Mouse (Mus musculus) liver, postnatal 0 days (tissue): ENCODE measurements around the gene Arrdc2. TPM values are rescaled to one million over a fixed set of nuclear protein-coding genes. Genes with fewer than 3 reads are reported as not detected.
A peak's percentile ranks its signal among the peaks of the same experiment; 100 is the strongest.

Source experiments
- ATAC-seq: fragments of 200-750 bp; cut with Nextera tagmentation; 2 replicates; pipeline ENCODE4 v1.8.0; 2017; ENCODE audit warnings: mild to moderate bottlenecking, moderate library complexity
- DNase-seq: peaks from one replicate; pipeline ENCODE4 v3.0.0-alpha.2; 2016
- H3K27ac ChIP-seq: fragments of 300-500 bp; sonication (generic); 2 replicates; pipeline ENCODE4 v1.5.1; 2014; ENCODE audit warnings: antibody characterized with exemption, moderate library complexity, mild to moderate bottlenecking, low read depth
- H3K27me3 ChIP-seq: fragments of 300-500 bp; sonication (generic); 2 replicates; pipeline ENCODE4 v1.6.1; 2014; ENCODE audit warnings: low read length, control low read depth, mixed read lengths; ENCODE audit not compliant: insufficient read depth
- H3K36me3 ChIP-seq: fragments of 300-500 bp; sonication (generic); replicated peaks from 2 replicates; pipeline ENCODE4 v1.6.1; 2014; ENCODE audit warnings: mild to moderate bottlenecking, control low read depth, low read length, moderate library complexity, mixed read lengths; ENCODE audit not compliant: insufficient read depth
- H3K4me1 ChIP-seq: fragments of 300-500 bp; sonication (generic); 2 replicates; pipeline ENCODE4 v1.6.1; 2014; ENCODE audit warnings: antibody characterized with exemption, mild to moderate bottlenecking, control low read depth; ENCODE audit not compliant: insufficient read depth
- H3K4me2 ChIP-seq: fragments of 300-500 bp; sonication (generic); 2 replicates; pipeline ENCODE4 v1.6.1; 2014; ENCODE audit warnings: low read depth, mild to moderate bottlenecking, low read length, moderate library complexity, mixed read lengths
- H3K4me3 ChIP-seq: fragments of 300-500 bp; sonication (generic); 2 replicates; pipeline ENCODE4 v1.5.1; 2014; ENCODE audit warnings: low read depth, low read length
- H3K9ac ChIP-seq: fragments of 300-500 bp; sonication (generic); replicated peaks from 2 replicates; pipeline ENCODE4 v1.6.1; 2014; ENCODE audit warnings: mild to moderate bottlenecking, moderate library complexity
- H3K9me3 ChIP-seq: fragments of 300-500 bp; sonication (generic); 2 replicates; pipeline ENCODE4 v1.6.1; 2016; ENCODE audit warnings: mild to moderate bottlenecking, control low read depth, low read length, mixed read lengths
- CTCF ChIP-seq: sonication (generic); IDR thresholded peaks from 2 replicates; pipeline ENCODE4 v1.5.1; 2016; ENCODE audit warnings: antibody characterized with exemption, low read depth
- EP300 ChIP-seq: IDR thresholded peaks from 2 replicates; pipeline ENCODE4 v1.6.1; 2016; ENCODE audit warnings: antibody characterized with exemption, low read depth, mild to moderate bottlenecking
- WGBS: fragments of 180-500 bp; shearing (Covaris S2); extraction: QIAGEN DNeasy Blood & Tissue Kit; methylation state at CpG from one replicate; pipeline ENCODE4 v1.1.7; 2014; ENCODE audit not compliant: insufficient replicate concordance; 5-methylcytosine and 5-hydroxymethylcytosine counted together
- polyA plus RNA-seq: library from polyadenylated mRNA; unstranded; fragments of >200 nt; fragmentation: Nextera tagmentation; extraction: Ambion mirVana; gene quantifications from 2 replicates; pipeline ENCODE4 v1.2.1, GENCODE M21; 2015

Arrdc2 gene
- polyA plus RNA-seq, 1 experiment from 2014 or later = 6.1 TPM

DNA sequence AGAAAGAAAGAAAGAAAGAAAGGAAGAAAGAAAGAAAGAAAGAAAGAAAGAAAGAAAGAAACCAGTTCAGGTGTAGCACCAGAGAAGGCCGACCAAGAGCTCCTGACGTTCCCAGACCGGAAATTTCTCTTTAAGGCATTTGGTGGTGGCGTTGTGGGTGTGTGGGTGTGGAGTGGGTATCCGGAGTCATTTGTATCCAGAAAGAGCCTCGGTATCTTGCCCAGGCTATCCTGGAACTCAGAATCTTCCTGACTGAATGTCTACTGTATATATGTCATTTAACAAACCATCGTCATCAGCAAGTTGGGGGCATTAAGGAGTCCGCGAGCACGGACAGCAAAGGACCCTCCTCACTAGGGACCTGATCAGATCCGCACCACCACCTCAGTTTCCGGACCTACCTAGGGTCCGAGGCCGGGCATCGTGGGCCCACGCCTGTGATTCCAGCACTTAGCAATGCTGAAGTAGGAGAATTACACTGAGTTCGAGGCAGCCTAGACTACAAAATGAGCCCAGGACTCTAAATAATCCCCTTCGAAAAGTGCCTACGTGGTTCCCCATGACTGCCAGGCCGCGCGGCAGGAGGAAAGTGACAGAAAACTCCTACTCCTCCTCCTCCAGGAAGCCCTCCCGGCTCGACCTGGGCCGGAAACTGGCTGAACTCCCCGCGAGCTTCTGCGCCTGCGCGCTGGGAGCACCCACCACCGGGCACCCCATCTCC, 33.3 kb upstream of the Arrdc2 start:
- Histone ChIP-seq H3K4me2 (peak overlapping the region; percentile 98), H3K36me3 (peaks cover 5% of the 10 kb centered on the region; the same call in 1 of the 2 replicates), H3K4me3 (peak overlapping the region; percentile 62), H3K9ac (peak overlapping the region; percentile 73), H3K27ac (peak overlapping the region; percentile 58), H3K9me3 (no peaks in the 10 kb centered on the region), H3K4me1 (peaks cover 22% of the 10 kb centered on the region), H3K27me3 (no peaks in the 10 kb centered on the region)
- DNase-seq = no peak
- 3% methylated on average over 31 of the region's 31 CpGs for WGBS
- ATAC-seq = no peak
- TF ChIP-seq EP300 = no peak
- TF ChIP-seq CTCF = no peak

GRCm38 (mm10) chr8:70871195-70871807, 31.8 kb upstream of the Arrdc2 start:
- 75% methylated on average over 5 of the region's 5 CpGs for WGBS
- Histone ChIP-seq H3K9me3 (no peaks in the 10 kb centered on the region), H3K36me3 (peaks cover 7% of the 10 kb centered on the region; the same call in 1 of the 2 replicates), H3K4me2 (no peak overlapping the region), H3K4me3 (no peak overlapping the region), H3K27ac (no peak overlapping the region), H3K9ac (no peak overlapping the region), H3K27me3 (no peaks in the 10 kb centered on the region), H3K4me1 (peaks cover 22% of the 10 kb centered on the region)
- no peak for TF ChIP-seq EP300
- TF ChIP-seq CTCF = no peak
- ATAC-seq = no peak
- no peak for DNase-seq

GRCm38 (mm10) chr8:70869601-70870041, 30.1 kb upstream of the Arrdc2 start:
- no peak overlapping the region for H3K9ac ChIP-seq
- H3K4me2 ChIP-seq = no peak overlapping the region
- TF ChIP-seq CTCF (peak; percentile 98), EP300 (no peak)
- H3K27me3 ChIP-seq = peaks cover 7% of the 10 kb centered on the region
- peaks cover 34% of the 10 kb centered on the region for H3K4me1 ChIP-seq
- ATAC-seq = no peak
- DNase-seq = peak; percentile 82
- WGBS = 49% methylated on average over 16 of the region's 16 CpGs
- peaks cover 7% of the 10 kb centered on the region; the same call in 1 of the 2 replicates for H3K36me3 ChIP-seq
- H3K4me3 ChIP-seq = no peak overlapping the region
- H3K27ac ChIP-seq = no peak overlapping the region
- no peaks in the 10 kb centered on the region for H3K9me3 ChIP-seq

DNA sequence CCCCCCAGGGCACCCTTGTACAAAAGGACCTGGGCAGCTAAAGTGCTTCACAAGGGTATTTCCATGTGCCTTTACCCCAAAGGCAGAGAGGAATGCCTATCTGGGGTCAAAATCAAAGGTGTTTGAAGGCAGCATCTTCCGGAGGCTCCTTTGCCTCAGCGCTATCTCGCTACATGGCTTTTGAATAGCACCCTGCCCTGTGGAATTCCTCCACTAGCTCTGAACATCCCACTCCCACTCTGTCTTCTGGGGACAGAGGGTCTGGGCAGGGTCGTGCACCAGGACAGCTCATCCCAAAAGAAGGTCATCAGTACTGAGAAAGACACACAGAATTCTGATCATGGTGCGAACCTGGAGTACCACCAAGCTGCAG, 29.7 kb upstream of the Arrdc2 start:
- ATAC-seq = no peak
- H3K4me3 ChIP-seq = no peak overlapping the region
- H3K4me2 ChIP-seq = peak overlapping the region; percentile 71
- H3K9me3 ChIP-seq = no peaks in the 10 kb centered on the region
- 54% methylated on average over 5 of the region's 5 CpGs for WGBS
- H3K27me3 ChIP-seq = peaks cover 11% of the 10 kb centered on the region
- H3K36me3 ChIP-seq = peaks cover 7% of the 10 kb centered on the region; the same call in 1 of the 2 replicates
- TF ChIP-seq EP300 (no peak), CTCF (no peak)
- H3K4me1 ChIP-seq = peaks cover 39% of the 10 kb centered on the region
- no peak for DNase-seq
- H3K9ac ChIP-seq = no peak overlapping the region
- H3K27ac ChIP-seq = no peak overlapping the region

DNA sequence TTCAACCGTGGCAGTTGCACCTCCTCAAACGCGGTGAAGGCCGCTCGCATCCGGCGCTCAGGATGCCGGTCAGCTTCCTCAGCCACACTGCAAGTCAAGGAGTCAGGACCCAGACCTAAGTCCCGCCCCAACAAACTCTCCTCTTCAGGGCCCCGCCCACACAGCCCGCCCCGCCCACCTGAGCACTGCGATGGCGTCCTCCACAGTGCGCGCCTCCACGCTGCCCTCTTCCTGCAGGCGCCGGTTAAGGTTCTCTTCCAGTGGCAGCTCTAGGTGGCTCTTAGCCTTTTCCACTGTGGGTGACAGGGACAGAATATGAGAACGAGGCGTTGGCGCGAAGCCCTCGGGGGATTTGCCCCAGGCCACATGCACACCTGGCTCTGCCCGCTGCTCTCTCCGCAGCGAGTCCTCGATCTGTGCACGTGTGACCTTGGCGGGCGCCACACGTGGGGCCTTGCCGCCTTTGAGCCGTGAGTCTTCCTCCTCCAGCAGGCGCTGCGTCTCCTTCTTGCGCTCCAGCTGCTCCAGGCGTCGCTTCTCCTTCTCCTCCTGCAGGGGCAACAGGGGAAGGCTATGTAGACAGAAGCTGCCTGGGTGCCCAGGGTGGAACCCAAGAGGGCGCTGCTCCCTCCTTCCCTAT, 29.2 kb upstream of the Arrdc2 start:
- peaks cover 44% of the 10 kb centered on the region for H3K4me1 ChIP-seq
- DNase-seq = peak; percentile 85
- peak overlapping the region; percentile 29 for H3K4me3 ChIP-seq
- WGBS = 32% methylated on average over 40 of the region's 40 CpGs
- peak overlapping the region; percentile 33; the same call in 1 of the 2 replicates for H3K9ac ChIP-seq
- H3K27me3 ChIP-seq = peaks cover 16% of the 10 kb centered on the region
- no peaks in the 10 kb centered on the region for H3K9me3 ChIP-seq
- H3K36me3 ChIP-seq = peaks cover 7% of the 10 kb centered on the region; the same call in 1 of the 2 replicates
- ATAC-seq = 0 out of 2 replicates have a peak, but pooled peaks have one; percentile 9
- H3K27ac ChIP-seq = no peak overlapping the region
- peak; percentile 47 for TF ChIP-seq CTCF
- no peak for TF ChIP-seq EP300
- peak overlapping the region; percentile 71 for H3K4me2 ChIP-seq

GRCm38 (mm10) chr8:70866566-70866965, 27.0 kb upstream of the Arrdc2 start:
- no peak overlapping the region for H3K4me2 ChIP-seq
- DNase-seq (no peak), ATAC-seq (no peak)
- WGBS = 81% methylated on average over 7 of the region's 7 CpGs
- no peak overlapping the region for H3K9ac ChIP-seq
- peaks cover 48% of the 10 kb centered on the region for H3K4me1 ChIP-seq
- H3K4me3 ChIP-seq = no peak overlapping the region
- H3K36me3 ChIP-seq = peaks cover 7% of the 10 kb centered on the region; the same call in 1 of the 2 replicates
- peaks cover 37% of the 10 kb centered on the region for H3K27me3 ChIP-seq
- no peaks in the 10 kb centered on the region for H3K9me3 ChIP-seq
- TF ChIP-seq CTCF = no peak
- TF ChIP-seq EP300 = no peak
- no peak overlapping the region for H3K27ac ChIP-seq
